Comparison of ENCODE assay signal across 8 mouse cellular contexts in the genomic region with DNA sequence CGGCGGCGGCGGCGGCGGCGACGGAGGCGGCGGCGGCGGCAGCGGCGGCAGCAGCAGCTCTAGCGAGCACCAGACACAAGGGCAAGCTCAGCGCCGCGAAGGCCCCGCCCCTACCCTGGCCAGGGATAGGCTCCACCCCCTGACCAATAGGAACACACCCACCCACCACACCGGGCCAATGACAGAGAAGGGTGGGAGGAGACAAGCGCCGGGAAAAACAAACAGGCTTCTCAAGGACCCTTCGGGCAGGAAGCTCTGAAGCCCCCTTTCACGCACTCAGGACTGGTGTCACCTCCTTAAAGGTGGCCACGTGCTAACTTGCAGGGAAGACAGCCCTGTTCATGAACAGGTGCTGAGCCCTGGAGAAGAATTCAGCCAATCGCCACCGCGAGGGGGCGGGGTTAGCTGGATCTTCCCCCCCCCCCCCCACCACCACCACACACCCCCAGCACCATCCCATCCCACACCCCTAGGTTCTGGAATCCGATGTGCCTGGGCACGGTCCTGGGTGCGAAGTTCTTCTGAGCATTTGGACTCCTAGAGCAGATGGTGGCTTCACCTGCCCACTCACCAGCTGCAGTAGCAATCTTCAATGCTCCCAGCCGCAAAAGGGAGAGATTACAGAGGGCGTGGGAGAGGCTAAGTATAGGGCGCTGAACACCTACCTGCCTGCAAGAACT. TPM values are rescaled to one million over a fixed set of nuclear protein-coding genes. Genes with fewer than 3 reads are reported as not detected.
DNase-seq lines count a peak whose midpoint lies in the region; ATAC-seq and TF ChIP-seq lines count a peak whose summit lies in the region.

A gene (minus strand): TSS at position 83 of the 680 bp plus-strand sequence.

- H3K4me3 ChIP-seq in ES-Bruce4 (ENCODE audit: low read depth, low read length): peak within 1 kb of the TSS; percentile 86
- peak within 1 kb of the TSS; percentile 71 for H3K4me3 ChIP-seq in forebrain, embryonic 13.5 days
- peak within 1 kb of the TSS; percentile 70 for H3K4me3 ChIP-seq in heart, embryonic 16.5 days (ENCODE audit: low read length)
- H3K4me3 ChIP-seq in liver, embryonic 13.5 days (replicated peaks): peak within 1 kb of the TSS; percentile 58
- peak within 1 kb of the TSS; percentile 73 for H3K4me3 ChIP-seq in neural tube, embryonic 11.5 days (ENCODE audit: low read depth, low read length)
- peak within 1 kb of the TSS; percentile 65 for H3K4me3 ChIP-seq in stomach, postnatal 0 days (ENCODE audit: low read depth, low read length)

- H3K27ac ChIP-seq in ES-Bruce4 (ENCODE audit: insufficient read depth, low read length): no peak within 1 kb of the TSS
- peak within 1 kb of the TSS; percentile 88 for H3K27ac ChIP-seq in forebrain, embryonic 13.5 days
- H3K27ac ChIP-seq in heart, embryonic 16.5 days (ENCODE audit: low read length): no peak within 1 kb of the TSS
- H3K27ac ChIP-seq in liver, embryonic 13.5 days: no peak within 1 kb of the TSS
- H3K27ac ChIP-seq in neural tube, embryonic 11.5 days (ENCODE audit: low read depth, low read length): peak within 1 kb of the TSS; percentile 62; the same call in 1 of the 2 replicates
- no peak within 1 kb of the TSS for H3K27ac ChIP-seq in stomach, postnatal 0 days (replicated peaks)

- H3K36me3 ChIP-seq in ES-Bruce4 (ENCODE audit: control insufficient read depth, insufficient read depth, low read length, poor library complexity, severe bottlenecking): no peaks in the 10 kb centered on the region
- no peaks in the 10 kb centered on the region for H3K36me3 ChIP-seq in forebrain, embryonic 13.5 days (ENCODE audit: poor library complexity, severe bottlenecking)
- no peaks in the 10 kb centered on the region for H3K36me3 ChIP-seq in heart, embryonic 16.5 days (ENCODE audit: control insufficient read depth, insufficient read depth)
- no peaks in the 10 kb centered on the region for H3K36me3 ChIP-seq in liver, embryonic 13.5 days
- H3K36me3 ChIP-seq in neural tube, embryonic 11.5 days (ENCODE audit: control insufficient read depth, insufficient read depth, low read length): no peaks in the 10 kb centered on the region
- no peaks in the 10 kb centered on the region for H3K36me3 ChIP-seq in stomach, postnatal 0 days (ENCODE audit: control insufficient read depth, insufficient read depth, low read length)

- no peak for TF ChIP-seq POLR2A in ES-Bruce4 (IDR thresholded peaks at IDR 0.05; ENCODE audit: insufficient read depth, low read length)

- no peaks in the 10 kb centered on the region for H3K9me3 ChIP-seq in ES-Bruce4 (replicated peaks; ENCODE audit: control insufficient read depth, insufficient read depth, low read length, poor library complexity, severe bottlenecking)
- H3K9me3 ChIP-seq in forebrain, embryonic 13.5 days (replicated peaks): no peaks in the 10 kb centered on the region
- 0 out of 2 replicates have a peak, but pooled peaks cover 2% of the 10 kb centered on the region for H3K9me3 ChIP-seq in heart, embryonic 16.5 days (replicated peaks; ENCODE audit: control insufficient read depth, low read length)
- H3K9me3 ChIP-seq in liver, embryonic 13.5 days (replicated peaks): no peaks in the 10 kb centered on the region
- H3K9me3 ChIP-seq in neural tube, embryonic 11.5 days (ENCODE audit: control insufficient read depth, low read length): no peaks in the 10 kb centered on the region
- H3K9me3 ChIP-seq in stomach, postnatal 0 days (ENCODE audit: control insufficient read depth, low read length): no peaks in the 10 kb centered on the region

- TF ChIP-seq CTCF in ES-Bruce4 (IDR thresholded peaks at IDR 0.05; ENCODE audit: low read depth, low read length): no peak
- TF ChIP-seq CTCF in stomach, postnatal 0 days (IDR thresholded peaks at IDR 0.05; ENCODE audit: low read depth): no peak

- H3K4me2 ChIP-seq in forebrain, embryonic 13.5 days: peak within 1 kb of the TSS; percentile 70
- H3K4me2 ChIP-seq in heart, embryonic 16.5 days (ENCODE audit: low read depth, low read length): peak within 1 kb of the TSS; percentile 100
- peak within 1 kb of the TSS; percentile 82 for H3K4me2 ChIP-seq in liver, embryonic 13.5 days
- peak within 1 kb of the TSS; percentile 79 for H3K4me2 ChIP-seq in neural tube, embryonic 11.5 days (ENCODE audit: low read depth)
- peak within 1 kb of the TSS; percentile 98 for H3K4me2 ChIP-seq in stomach, postnatal 0 days (replicated peaks; ENCODE audit: low read depth)

- peaks cover 4% of the 10 kb centered on the region for H3K27me3 ChIP-seq in ES-Bruce4 (ENCODE audit: control insufficient read depth, insufficient read depth, low read length, poor library complexity, severe bottlenecking)
- no peaks in the 10 kb centered on the region for H3K27me3 ChIP-seq in forebrain, embryonic 13.5 days
- H3K27me3 ChIP-seq in heart, embryonic 16.5 days (ENCODE audit: control insufficient read depth, insufficient read depth, low read length): peaks cover 18% of the 10 kb centered on the region
- H3K27me3 ChIP-seq in liver, embryonic 13.5 days: peaks cover 51% of the 10 kb centered on the region
- H3K27me3 ChIP-seq in neural tube, embryonic 11.5 days (ENCODE audit: control insufficient read depth, insufficient read depth, low read length): no peaks in the 10 kb centered on the region
- no peaks in the 10 kb centered on the region for H3K27me3 ChIP-seq in stomach, postnatal 0 days (ENCODE audit: control insufficient read depth, insufficient read depth, low read length)

- ATAC-seq in forebrain, embryonic 13.5 days: peak; percentile 98
- peak; percentile 100 for ATAC-seq in heart, embryonic 16.5 days (replicated peaks; ENCODE audit: extremely low read depth, insufficient read depth, low FRiP score)
- peak; percentile 100 for ATAC-seq in liver, embryonic 13.5 days (ENCODE audit: low read depth)
- ATAC-seq in neural tube, embryonic 11.5 days (ENCODE audit: insufficient read depth, low FRiP score, low TSS enrichment): peak; percentile 99
- ATAC-seq in stomach, postnatal 0 days (ENCODE audit: low FRiP score, low TSS enrichment): peak; percentile 100

- no peak for TF ChIP-seq EP300 in ES-Bruce4 (IDR thresholded peaks at IDR 0.05; ENCODE audit: insufficient read depth, low read depth, low read length)
- TF ChIP-seq EP300 in stomach, postnatal 0 days (optimal IDR thresholded peaks at IDR 0.05): no peak

- no peaks in the 10 kb centered on the region for H3K4me1 ChIP-seq in ES-Bruce4 (ENCODE audit: control insufficient read depth, insufficient read depth, low read length)
- peaks cover 9% of the 10 kb centered on the region for H3K4me1 ChIP-seq in forebrain, embryonic 13.5 days
- H3K4me1 ChIP-seq in heart, embryonic 16.5 days (ENCODE audit: control insufficient read depth, insufficient read depth, low read length): peaks cover 4% of the 10 kb centered on the region
- peaks cover 8% of the 10 kb centered on the region; the same call in 1 of the 2 replicates for H3K4me1 ChIP-seq in liver, embryonic 13.5 days (replicated peaks)
- H3K4me1 ChIP-seq in neural tube, embryonic 11.5 days (ENCODE audit: control insufficient read depth, insufficient read depth, low read length): no peaks in the 10 kb centered on the region
- no peaks in the 10 kb centered on the region for H3K4me1 ChIP-seq in stomach, postnatal 0 days (replicated peaks; ENCODE audit: control insufficient read depth, insufficient read depth)

- under 1% methylated on average over 16 of the region's 35 CpGs for WGBS in forebrain, embryonic 13.5 days
- WGBS in heart, embryonic 16.5 days: 2% methylated on average over 25 of the region's 35 CpGs
- 1% methylated on average over 34 of the region's 35 CpGs for WGBS in liver, embryonic 13.5 days (ENCODE audit: insufficient replicate concordance)
- 2% methylated on average over 21 of the region's 35 CpGs for WGBS in neural tube, embryonic 11.5 days
- under 1% methylated on average over 22 of the region's 35 CpGs for WGBS in stomach, postnatal 0 days

- H3K9ac ChIP-seq in ES-Bruce4 (ENCODE audit: low read depth, poor library complexity, severe bottlenecking): peak within 1 kb of the TSS; percentile 70
- peak within 1 kb of the TSS; percentile 83 for H3K9ac ChIP-seq in forebrain, embryonic 13.5 days
- H3K9ac ChIP-seq in heart, embryonic 16.5 days (ENCODE audit: low read length): peak within 1 kb of the TSS; percentile 68
- 0 out of 2 replicates have a peak within 1 kb of the TSS, but pooled peaks have one; percentile 22 for H3K9ac ChIP-seq in liver, embryonic 13.5 days
- H3K9ac ChIP-seq in neural tube, embryonic 11.5 days (ENCODE audit: low read length): peak within 1 kb of the TSS; percentile 60
- H3K9ac ChIP-seq in stomach, postnatal 0 days (ENCODE audit: low read length): peak within 1 kb of the TSS; percentile 55

- DNase-seq in cerebellum, adult 11 months: peak; percentile 97
- DNase-seq in kidney, postnatal 14 days: peak; percentile 90
- peak; percentile 75 for DNase-seq in liver, embryonic 13.5 days
- peak; percentile 96 for DNase-seq in neural tube, embryonic 11.5 days (ENCODE audit: low spot score)
- DNase-seq in stomach, postnatal 0 days (ENCODE audit: low spot score): peak; percentile 96

RNA-seq across cellular contexts. Expression of the gene that starts here (rescaled TPM):
- polyA plus RNA-seq in ES-Bruce4 (2011; ENCODE audit: insufficient read depth, insufficient read length, low read depth, missing spikeins): 1.6 and 1.7 TPM in 2 replicates
- polyA plus RNA-seq in forebrain, embryonic 13.5 days (2015; fragmentation: Nextera tagmentation; extraction: Ambion mirVana): 11.6 and 13.7 TPM in 2 replicates
- 0.20 and 0.24 TPM in 2 replicates for polyA plus RNA-seq in heart, embryonic 16.5 days (2015; fragmentation: Nextera tagmentation; extraction: Ambion mirVana)
- 0.07 and 0.10 TPM in 2 replicates for polyA plus RNA-seq in liver, embryonic 13.5 days (2015; fragmentation: Nextera tagmentation; extraction: Ambion mirVana)
- 3.5 and 5.2 TPM in 2 replicates for polyA plus RNA-seq in neural tube, embryonic 11.5 days (2014; fragmentation: Nextera tagmentation; extraction: Ambion mirVana)
- 0.29 and 0.70 TPM in 2 replicates for polyA plus RNA-seq in stomach, postnatal 0 days (2015; fragmentation: Nextera tagmentation; extraction: Ambion mirVana)

Comparison
In these comparisons a context has a peak if more than half of its experiments do, and no peak if none do; other contexts are left out.
1. Peak in ATAC-seq, H3K4me3 ChIP-seq, H3K9ac ChIP-seq and H3K4me2 ChIP-seq in heart, embryonic 16.5 days; RNA of the gene not detected or under 1 TPM.
2. Peak in DNase-seq, ATAC-seq, H3K4me3 ChIP-seq, H3K9ac ChIP-seq and H3K4me2 ChIP-seq in liver, embryonic 13.5 days; RNA of the gene not detected or under 1 TPM.
3. Peak in DNase-seq, ATAC-seq, H3K4me3 ChIP-seq, H3K9ac ChIP-seq and H3K4me2 ChIP-seq in stomach, postnatal 0 days; RNA of the gene not detected or under 1 TPM.
4. H3K27ac ChIP-seq: peak in forebrain, embryonic 13.5 days (single experiment) and neural tube, embryonic 11.5 days (single experiment); none in ES-Bruce4 (single experiment), heart, embryonic 16.5 days (single experiment), liver, embryonic 13.5 days (single experiment) and stomach, postnatal 0 days (single experiment).
5. H3K9ac ChIP-seq: peak in every context shown above with its lines; median percentile 83 in forebrain, embryonic 13.5 days; 70 in ES-Bruce4; 68 in heart, embryonic 16.5 days; 60 in neural tube, embryonic 11.5 days; 55 in stomach, postnatal 0 days; 22 in liver, embryonic 13.5 days.
6. Peak in every context shown above with its lines, with median percentiles within 50 percentile points of each other: H3K4me3 ChIP-seq, DNase-seq, ATAC-seq and H3K4me2 ChIP-seq.